10 mouse cellular contexts compared by ENCODE assay signal in genomic region chr9:122135885-122136170, GRCm38 (mm10). TPM values are rescaled to one million over a fixed set of nuclear protein-coding genes. Genes with fewer than 3 reads are reported as not detected.
DNase-seq lines count a peak whose midpoint lies in the region; ATAC-seq and TF ChIP-seq lines count a peak whose summit lies in the region.
"Had no signal": no experiment of that assay in that cellular context is flagged by ENCODE, and none has a peak within 500 bp of the region (broad histone marks: within the 10 kb centered on the region; RNA-seq: fewer than 3 reads in every experiment).

No protein-coding gene starts in this region.

- peaks cover 31% of the 10 kb centered on the region for H3K4me1 ChIP-seq in heart, embryonic 15.5 days (replicated peaks)
- H3K4me1 ChIP-seq in liver, adult 2 months (ENCODE audit: control insufficient read depth, insufficient read depth, low read length) = peaks cover 49% of the 10 kb centered on the region
- H3K4me1 ChIP-seq in liver, postnatal 0 days (ENCODE audit: insufficient read depth) = peaks cover 40% of the 10 kb centered on the region
- peaks cover 3% of the 10 kb centered on the region; the same call in 1 of the 2 replicates for H3K4me1 ChIP-seq in embryonic facial prominence, embryonic 15.5 days
- H3K4me1 ChIP-seq in liver, embryonic 16.5 days (ENCODE audit: control insufficient read depth, low read depth, low read length) = peaks cover 23% of the 10 kb centered on the region
- H3K4me1 ChIP-seq: forebrain, embryonic 10.5 days had no signal

- no peaks in the 10 kb centered on the region for H3K27me3 ChIP-seq in heart, embryonic 15.5 days
- H3K27me3 ChIP-seq in liver, adult 2 months (ENCODE audit: control insufficient read depth, insufficient read depth, low read length) = no peaks in the 10 kb centered on the region
- no peaks in the 10 kb centered on the region for H3K27me3 ChIP-seq in liver, postnatal 0 days (ENCODE audit: insufficient read depth, low read length)
- no peaks in the 10 kb centered on the region for H3K27me3 ChIP-seq in embryonic facial prominence, embryonic 15.5 days
- H3K27me3 ChIP-seq in liver, embryonic 16.5 days (ENCODE audit: control insufficient read depth, insufficient read depth, low read depth, low read length) = no peaks in the 10 kb centered on the region

- DNase-seq in heart, adult 9 months (ENCODE audit: low spot score in 2 of 2) = no peak
- no peak for DNase-seq in liver, adult 2 months (ENCODE audit: extremely low read depth, low read depth, low spot score)
- DNase-seq in liver, postnatal 0 days = no peak
- no peak for DNase-seq in urinary bladder, postnatal 10 days (ENCODE audit: low spot score)
- DNase-seq: embryo, embryonic 11 days; thymus, postnatal 25 days had no signal

- WGBS in heart, embryonic 15.5 days = 64% methylated on average over 2 of the region's 2 CpGs
- WGBS in liver, adult 2 months = 61% methylated on average over 2 of the region's 2 CpGs
- whole genome bisulfite sequencing in liver, postnatal 0 days (ENCODE audit: insufficient replicate concordance) = 73% methylated on average over 2 of the region's 2 CpGs
- 83% methylated on average over 2 of the region's 2 CpGs for WGBS in embryonic facial prominence, embryonic 15.5 days
- 52% methylated on average over 2 of the region's 2 CpGs for WGBS in liver, embryonic 16.5 days (ENCODE audit: insufficient replicate concordance)

- no peak overlapping the region for H3K4me2 ChIP-seq in heart, embryonic 15.5 days
- H3K4me2 ChIP-seq in liver, postnatal 0 days (ENCODE audit: low read depth, low read length) = no peak overlapping the region
- H3K4me2 ChIP-seq in embryonic facial prominence, embryonic 15.5 days (replicated peaks) = no peak overlapping the region
- no peak overlapping the region for H3K4me2 ChIP-seq in liver, embryonic 16.5 days (ENCODE audit: low read depth, low read length)

- H3K4me3 ChIP-seq in heart, embryonic 15.5 days = no peak overlapping the region
- no peak overlapping the region for H3K4me3 ChIP-seq in liver, adult 2 months (ENCODE audit: insufficient read depth, low read depth, low read length)
- no peak overlapping the region for H3K4me3 ChIP-seq in liver, postnatal 0 days (ENCODE audit: low read depth, low read length)
- H3K4me3 ChIP-seq in embryonic facial prominence, embryonic 15.5 days (replicated peaks) = no peak overlapping the region
- no peak overlapping the region for H3K4me3 ChIP-seq in liver, embryonic 16.5 days (ENCODE audit: low read depth, low read length)
- H3K4me3 ChIP-seq: forebrain, embryonic 10.5 days had no signal

- H3K36me3 ChIP-seq in heart, embryonic 15.5 days = peaks cover 25% of the 10 kb centered on the region
- peaks cover 41% of the 10 kb centered on the region for H3K36me3 ChIP-seq in liver, adult 2 months (ENCODE audit: control insufficient read depth, insufficient read depth, low read length)
- peaks cover 8% of the 10 kb centered on the region for H3K36me3 ChIP-seq in liver, postnatal 0 days (replicated peaks; ENCODE audit: insufficient read depth, low read length)
- 0 out of 2 replicates have a peak, but pooled peaks cover 9% of the 10 kb centered on the region for H3K36me3 ChIP-seq in embryonic facial prominence, embryonic 15.5 days
- H3K36me3 ChIP-seq in liver, embryonic 16.5 days (ENCODE audit: control insufficient read depth, insufficient read depth) = no peaks in the 10 kb centered on the region; the same call in 1 of the 2 replicates

- peaks cover 46% of the 10 kb centered on the region for H3K79me2 ChIP-seq in liver, adult 2 months (ENCODE audit: control insufficient read depth, insufficient read depth, low read length)

- TF ChIP-seq EP300 in liver, postnatal 0 days (IDR thresholded peaks at IDR 0.05; ENCODE audit: low read depth) = no peak

- no peaks in the 10 kb centered on the region for H3K9me3 ChIP-seq in heart, embryonic 15.5 days (replicated peaks)
- no peaks in the 10 kb centered on the region for H3K9me3 ChIP-seq in liver, postnatal 0 days (ENCODE audit: low read length)
- H3K9me3 ChIP-seq in embryonic facial prominence, embryonic 15.5 days (replicated peaks) = no peaks in the 10 kb centered on the region
- no peaks in the 10 kb centered on the region for H3K9me3 ChIP-seq in liver, embryonic 16.5 days (replicated peaks; ENCODE audit: control insufficient read depth, low read length)
- H3K9me3 ChIP-seq: forebrain, embryonic 10.5 days had no signal

- 0 out of 2 replicates have a peak overlapping the region, but pooled peaks have one; percentile 2 for H3K27ac ChIP-seq in heart, embryonic 15.5 days
- H3K27ac ChIP-seq in liver, adult 2 months (replicated peaks; ENCODE audit: insufficient read depth, low read depth, low read length) = peak overlapping the region; percentile 11; the same call in 1 of the 2 replicates
- no peak overlapping the region for H3K27ac ChIP-seq in liver, postnatal 0 days (ENCODE audit: low read depth)
- H3K27ac ChIP-seq in embryonic facial prominence, embryonic 15.5 days (replicated peaks) = no peak overlapping the region
- no peak overlapping the region for H3K27ac ChIP-seq in liver, embryonic 16.5 days (ENCODE audit: low read length)
- H3K27ac ChIP-seq: forebrain, embryonic 10.5 days had no signal

- TF ChIP-seq POLR2A in liver, adult 2 months (IDR thresholded peaks at IDR 0.05; ENCODE audit: extremely low read depth, insufficient read depth, low read length) = no peak

- ATAC-seq in heart, embryonic 15.5 days (replicated peaks; ENCODE audit: insufficient number of reproducible peaks, insufficient read depth, low FRiP score, low read depth) = 0 out of 2 replicates have a peak, but pooled peaks have one; percentile 37
- ATAC-seq in liver, postnatal 0 days = no peak
- ATAC-seq in embryonic facial prominence, embryonic 15.5 days (ENCODE audit: insufficient number of reproducible peaks, low FRiP score, low TSS enrichment, low read depth) = peak; percentile 43; the same call in 1 of the 2 replicates
- ATAC-seq in liver, embryonic 16.5 days (ENCODE audit: low read depth) = 0 out of 2 replicates have a peak, but pooled peaks have one; percentile 25

- TF ChIP-seq CTCF in liver, adult 2 months (IDR thresholded peaks at IDR 0.05; ENCODE audit: low read depth, low read length) = no peak
- TF ChIP-seq CTCF in liver, postnatal 0 days (IDR thresholded peaks at IDR 0.05; ENCODE audit: low read depth) = no peak

- no peak overlapping the region for H3K9ac ChIP-seq in heart, embryonic 15.5 days
- no peak overlapping the region for H3K9ac ChIP-seq in liver, adult 2 months (ENCODE audit: low read depth, low read length)
- no peak overlapping the region for H3K9ac ChIP-seq in liver, postnatal 0 days (replicated peaks)
- no peak overlapping the region for H3K9ac ChIP-seq in embryonic facial prominence, embryonic 15.5 days
- H3K9ac ChIP-seq in liver, embryonic 16.5 days (ENCODE audit: low read depth, low read length) = no peak overlapping the region

RNA-seq across cellular contexts. Expression of gene Snrk, which starts 18.8 kb away (rescaled TPM):
- polyA plus RNA-seq in heart, embryonic 15.5 days (2015; fragmentation: Nextera tagmentation; extraction: Ambion mirVana) = 47.3 and 49.9 TPM in 2 replicates
- total RNA-seq in liver, adult 2 months (2014; rRNA removed) = 67.4 and 78.9 TPM in 2 replicates
- 34.3 and 36.4 TPM in 2 replicates for polyA plus RNA-seq in liver, adult 2 months (2012; rRNA removed)
- 24.0 and 25.5 TPM in 2 replicates for polyA plus RNA-seq in liver, postnatal 0 days (2015; fragmentation: Nextera tagmentation; extraction: Ambion mirVana)
- polyA plus RNA-seq in embryonic facial prominence, embryonic 15.5 days (2015; fragmentation: Nextera tagmentation; extraction: Ambion mirVana) = 61.5 and 63.1 TPM in 2 replicates
- polyA plus RNA-seq in liver, embryonic 16.5 days (2015; fragmentation: Nextera tagmentation; extraction: Ambion mirVana) = 17.9 and 20.1 TPM in 2 replicates

Comparison
In these comparisons a context has a peak if more than half of its experiments do, and no peak if none do; other contexts are left out.
1. H3K27ac ChIP-seq: peak in heart, embryonic 15.5 days (single experiment) and liver, adult 2 months (single experiment); none in liver, postnatal 0 days (single experiment), embryonic facial prominence, embryonic 15.5 days (single experiment) and liver, embryonic 16.5 days (single experiment).